Mouse (Mus musculus) intestine, embryonic 16.5 days (tissue): ENCODE measurements around the gene Zfp931. TPM values are rescaled to one million over a fixed set of nuclear protein-coding genes. Genes with fewer than 3 reads are reported as not detected.
"Not testable (repeated sequence)": the region's sequence is repeated elsewhere in the genome, so short reads cannot be mapped to it uniquely, and the experiment has no call there.

Experiments used
- ATAC-seq: fragments of 200-750 bp; cut with Nextera tagmentation; 2 replicates; pipeline ENCODE4 v1.8.0; 2017; ENCODE audit warnings: moderate TSS enrichment, moderate library complexity
- H3K27ac ChIP-seq: fragments of 300-500 bp; sonication (generic); 2 replicates; pipeline ENCODE4 v1.5.1; 2014; ENCODE audit warnings: mild to moderate bottlenecking, low read length
- H3K27me3 ChIP-seq: fragments of 300-500 bp; sonication (generic); replicated peaks from 2 replicates; pipeline ENCODE4 v1.6.1; 2014; ENCODE audit warnings: low read length, control low read depth, mixed read lengths; ENCODE audit not compliant: control insufficient read depth, insufficient read depth
- H3K36me3 ChIP-seq: fragments of 300-500 bp; sonication (generic); 2 replicates; pipeline ENCODE4 v1.6.1; 2014; ENCODE audit warnings: low read length, control low read depth; ENCODE audit not compliant: control insufficient read depth, insufficient read depth
- H3K4me1 ChIP-seq: fragments of 300-500 bp; sonication (generic); 2 replicates; pipeline ENCODE4 v1.6.1; 2014; ENCODE audit warnings: low read length, control low read depth, mixed read lengths; ENCODE audit not compliant: control insufficient read depth, insufficient read depth
- H3K4me2 ChIP-seq: fragments of 300-500 bp; sonication (generic); 2 replicates; pipeline ENCODE4 v1.6.1; 2014; ENCODE audit warnings: low read depth, low read length, control low read depth
- H3K4me3 ChIP-seq: fragments of 300-500 bp; sonication (generic); 2 replicates; pipeline ENCODE4 v1.5.1; 2014; ENCODE audit warnings: mild to moderate bottlenecking, low read length
- H3K9ac ChIP-seq: fragments of 300-500 bp; sonication (generic); 2 replicates; pipeline ENCODE4 v1.6.1; 2014; ENCODE audit warnings: low read depth, low read length
- H3K9me3 ChIP-seq: fragments of 300-500 bp; sonication (generic); 2 replicates; pipeline ENCODE4 v1.6.1; 2016; ENCODE audit warnings: low read length, control low read depth; ENCODE audit not compliant: control insufficient read depth
- WGBS: fragments of 180-500 bp; shearing (Covaris S2); extraction: QIAGEN DNeasy Blood & Tissue Kit; methylation state at CpG from one replicate; pipeline ENCODE4 v1.1.7; 2014; 5-methylcytosine and 5-hydroxymethylcytosine counted together
- polyA plus RNA-seq: library from polyadenylated mRNA; unstranded; fragments of >200 nt; fragmentation: Nextera tagmentation; extraction: Ambion mirVana; gene quantifications from 2 replicates; pipeline ENCODE4 v1.2.1, GENCODE M21; 2015

The Zfp931 gene
- polyA plus RNA-seq, 1 experiment from 2014 or later, result 15.1 TPM

DNA sequence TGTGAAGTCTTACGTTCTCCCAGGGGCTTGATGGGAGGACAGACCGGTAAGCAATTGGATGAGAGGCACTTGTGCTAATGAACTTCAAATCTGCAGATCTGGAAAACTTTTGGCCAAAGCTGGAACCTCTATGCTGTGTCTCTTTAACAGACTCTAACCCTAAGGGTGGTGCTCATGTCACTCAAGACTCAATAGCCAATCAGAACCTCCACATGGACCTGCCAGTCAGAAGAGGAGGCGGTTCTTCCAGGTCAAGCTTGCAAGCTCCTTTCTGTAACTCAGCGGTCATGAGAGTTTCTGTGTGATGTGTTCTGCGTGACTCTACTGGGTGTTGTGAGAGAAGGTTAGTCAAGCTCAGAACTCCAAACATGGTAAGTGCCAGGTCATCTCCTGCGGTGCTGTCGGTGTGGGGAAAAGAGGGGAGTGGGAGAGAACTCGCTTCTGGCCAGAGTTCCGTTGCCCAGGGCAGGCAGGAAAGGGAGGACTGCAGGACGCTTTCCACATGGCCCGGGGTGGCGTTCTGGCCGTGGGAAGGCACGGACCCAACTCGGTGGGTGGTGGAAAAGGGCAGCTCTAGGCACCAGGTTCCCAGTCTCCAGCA is 55.2 kb downstream of the Zfp931 start, which contains the start of gene Zfp971:
Zfp971 (plus strand) TSS at position 274 of the 601 bp plus-strand sequence.
- not testable (repeated sequence) for H3K4me1 ChIP-seq
- WGBS, result under 1% methylated on average over 14 of the region's 15 CpGs

DNA sequence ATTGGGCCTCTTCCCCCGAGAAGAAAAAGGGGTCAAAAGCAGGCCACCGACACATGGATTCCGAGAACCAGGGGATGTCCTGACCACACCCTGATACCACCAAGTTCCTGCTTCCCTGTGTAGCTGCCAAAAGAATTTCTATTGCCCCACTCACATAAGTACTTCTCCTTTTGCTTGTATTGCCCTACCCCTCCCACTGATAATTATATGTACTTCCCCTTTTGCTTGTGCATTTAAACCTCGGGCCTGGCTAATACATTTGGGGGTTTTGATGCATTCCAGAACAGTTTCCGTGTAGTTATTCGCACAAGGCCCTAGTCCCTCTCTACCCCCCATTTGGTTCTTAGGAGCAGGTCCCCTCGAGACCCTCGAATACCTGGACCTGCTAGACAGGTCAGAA is 57.5 kb downstream of the Zfp931 start:
- not testable (repeated sequence) for H3K27ac ChIP-seq, H3K4me1 ChIP-seq, H3K9ac ChIP-seq, H3K9me3 ChIP-seq, H3K4me3 ChIP-seq, H3K27me3 ChIP-seq, H3K36me3 ChIP-seq, ATAC-seq, H3K4me2 ChIP-seq
- 64% methylated on average over 8 of the region's 8 CpGs for WGBS

More for the DNA sequence above, 55.2 kb downstream of the Zfp931 start, which contains the start of gene Zfp971:
- not testable (repeated sequence) for ATAC-seq, H3K36me3 ChIP-seq, H3K9me3 ChIP-seq, H3K27me3 ChIP-seq, H3K27ac ChIP-seq
- Histone ChIP-seq H3K9ac (peak within 1 kb of the TSS; percentile 70), H3K4me2 (peak within 1 kb of the TSS; percentile 46), H3K4me3 (peak within 1 kb of the TSS; percentile 60)

DNA sequence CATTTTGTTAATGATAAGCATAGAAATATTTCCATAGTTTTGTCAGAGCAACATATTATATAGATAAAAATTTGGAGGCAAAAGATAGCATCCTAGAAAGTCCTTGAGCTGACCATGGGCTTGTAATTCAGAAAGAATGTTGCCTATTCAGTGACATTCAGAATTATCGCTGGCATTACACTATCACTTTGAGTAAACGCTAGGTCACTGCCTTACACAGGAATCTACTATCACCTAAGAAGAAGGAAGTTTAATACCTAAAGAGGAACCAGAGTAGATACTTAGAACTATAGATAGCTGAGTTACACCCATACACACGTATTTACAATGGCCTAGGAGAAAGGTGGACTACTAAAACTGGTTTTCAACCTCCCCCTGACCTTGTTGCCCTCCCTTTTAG is 58.8 kb downstream of the Zfp931 start:
- H3K4me1 ChIP-seq, H3K4me3 ChIP-seq, H3K4me2 ChIP-seq, H3K27me3 ChIP-seq, H3K36me3 ChIP-seq, H3K9me3 ChIP-seq, H3K27ac ChIP-seq, ATAC-seq, H3K9ac ChIP-seq: not testable (repeated sequence)
- WGBS, result 77% methylated on average over 3 of the region's 3 CpGs

Other genes starting within 250 kb of the Zfp931 start
- 27.8 and 29.2 TPM in 2 replicates for gene Gm14325, start 238.1 kb downstream of the Zfp931 start, polyA plus RNA-seq
- 3.3 and 4.8 TPM in 2 replicates for gene Gm14327, start 181.4 kb downstream of the Zfp931 start, polyA plus RNA-seq
- gene Zfp972, start 152.9 kb downstream of the Zfp931 start, polyA plus RNA-seq, result 1.1 and 1.2 TPM in 2 replicates
- gene Gm14326, start 121.2 kb downstream of the Zfp931 start, polyA plus RNA-seq, result 12.9 and 13.7 TPM in 2 replicates
- gene Zfp971, start 55.2 kb downstream of the Zfp931 start, polyA plus RNA-seq, result 11.3 and 13.3 TPM in 2 replicates
- gene Phactr3, start 40.5 kb upstream of the Zfp931 start, polyA plus RNA-seq, result 1.3 and 2.2 TPM in 2 replicates